Mouse (Mus musculus) ES-Bruce4 (cell line): ENCODE results near the gene Samd1.

Experiments used
- CTCF ChIP-seq: IDR thresholded peaks from one replicate; pipeline ENCODE4 v1.8.1; 2011; ENCODE audit warnings: low read depth, low read length
- POLR2A ChIP-seq: IDR thresholded peaks from one replicate; pipeline ENCODE4 v1.8.1; 2011; ENCODE audit warnings: low read length; ENCODE audit not compliant: insufficient read depth

DNA sequence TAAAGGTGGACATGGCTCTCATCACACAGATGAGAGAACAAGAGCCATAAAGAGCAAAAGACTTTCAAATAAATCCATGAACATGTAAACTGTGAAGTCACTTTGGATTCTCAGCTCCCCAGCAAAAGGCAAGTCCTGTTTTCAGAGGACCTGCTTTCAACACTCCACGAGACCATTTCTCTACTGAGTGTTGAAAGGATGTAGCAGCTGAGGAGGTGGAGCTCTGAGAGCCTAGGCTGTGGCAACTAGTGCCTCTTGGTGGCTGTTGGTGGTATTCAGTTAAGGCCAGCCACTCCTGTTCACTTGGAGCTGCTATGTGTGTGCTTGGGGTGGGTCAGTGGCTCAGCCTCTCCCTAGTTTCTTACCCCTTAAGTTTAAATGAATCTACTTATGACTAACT, 40.7 kb upstream of the Samd1 start:
- TF ChIP-seq CTCF (peak; percentile 39), POLR2A (no peak)
